Mouse (Mus musculus) midbrain, embryonic 14.5 days (tissue): ENCODE measurements at regions not wholly inside any gene's neighbourhood (a gene's known extent, or its start where the extent isn't known, plus 50 kb on each side); places are given as distances from the start of the nearest gene placed in this dataset.

Experiments
- ATAC-seq: fragments of 200-750 bp; cut with Nextera tagmentation; 2 replicates; pipeline ENCODE4 v1.8.0; 2017; ENCODE audit warnings: moderate number of reproducible peaks, moderate library complexity; ENCODE audit not compliant: low FRiP score, low TSS enrichment
- DNase-seq: peaks from one replicate; pipeline ENCODE4 v3.0.0-alpha.2; 2015
- H3K27ac ChIP-seq: fragments of 300-500 bp; sonication (generic); replicated peaks from 2 replicates; pipeline ENCODE4 v1.5.1; 2014; ENCODE audit warnings: mild to moderate bottlenecking, low read depth, low read length, moderate library complexity
- H3K27me3 ChIP-seq: fragments of 300-500 bp; sonication (generic); 2 replicates; pipeline ENCODE4 v1.6.1; 2014; ENCODE audit warnings: low read length, control low read depth, mixed read lengths; ENCODE audit not compliant: control insufficient read depth, insufficient read depth
- H3K36me3 ChIP-seq: fragments of 300-500 bp; sonication (generic); 2 replicates; pipeline ENCODE4 v1.6.1; 2014; ENCODE audit warnings: low read length, control low read depth; ENCODE audit not compliant: control insufficient read depth, insufficient read depth
- H3K4me1 ChIP-seq: fragments of 300-500 bp; sonication (generic); 2 replicates; pipeline ENCODE4 v1.6.1; 2014; ENCODE audit warnings: mild to moderate bottlenecking, antibody characterized with exemption, low read length, control low read depth; ENCODE audit not compliant: control insufficient read depth, insufficient read depth
- H3K4me2 ChIP-seq: fragments of 300-500 bp; sonication (generic); 2 replicates; pipeline ENCODE4 v1.6.1; 2014; ENCODE audit warnings: mild to moderate bottlenecking, low read length, moderate library complexity
- H3K4me3 ChIP-seq: fragments of 300-500 bp; sonication (generic); replicated peaks from 2 replicates; pipeline ENCODE4 v1.5.1; 2014; ENCODE audit warnings: low read depth, low read length
- H3K9ac ChIP-seq: fragments of 300-500 bp; sonication (generic); replicated peaks from 2 replicates; pipeline ENCODE4 v1.6.1; 2014; ENCODE audit warnings: mild to moderate bottlenecking, low read length, moderate library complexity
- H3K9me3 ChIP-seq: fragments of 300-500 bp; sonication (generic); 2 replicates; pipeline ENCODE4 v1.6.1; 2016; ENCODE audit warnings: low read length, control low read depth, mixed read lengths; ENCODE audit not compliant: control insufficient read depth
- WGBS: fragments of 180-500 bp; shearing (Covaris S2); extraction: QIAGEN DNeasy Blood & Tissue Kit; methylation state at CpG from one replicate; pipeline ENCODE4 v1.1.7; 2014; 5-methylcytosine and 5-hydroxymethylcytosine counted together

DNA sequence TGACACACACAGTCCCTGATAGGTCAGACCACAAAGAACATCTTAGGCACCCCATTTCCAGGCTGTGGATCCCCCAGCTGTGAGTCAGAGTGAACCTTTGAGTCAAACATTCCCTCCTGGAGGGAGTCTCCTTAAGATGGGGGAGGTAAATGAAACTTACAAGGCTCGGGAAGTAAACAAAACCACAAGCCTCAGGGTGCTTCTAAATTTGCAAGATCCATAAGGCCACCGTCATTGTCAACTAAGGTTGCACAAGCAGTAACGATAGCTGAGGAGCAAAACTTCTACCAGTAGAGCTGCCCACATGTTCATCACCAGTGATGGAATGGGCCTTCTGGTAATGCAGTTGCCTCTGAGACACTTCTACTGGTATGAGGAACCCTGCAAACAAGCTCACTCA lies 130.9 kb upstream of the Cdh5 start:
- 89% methylated on average over 3 of the region's 3 CpGs for WGBS

DNA sequence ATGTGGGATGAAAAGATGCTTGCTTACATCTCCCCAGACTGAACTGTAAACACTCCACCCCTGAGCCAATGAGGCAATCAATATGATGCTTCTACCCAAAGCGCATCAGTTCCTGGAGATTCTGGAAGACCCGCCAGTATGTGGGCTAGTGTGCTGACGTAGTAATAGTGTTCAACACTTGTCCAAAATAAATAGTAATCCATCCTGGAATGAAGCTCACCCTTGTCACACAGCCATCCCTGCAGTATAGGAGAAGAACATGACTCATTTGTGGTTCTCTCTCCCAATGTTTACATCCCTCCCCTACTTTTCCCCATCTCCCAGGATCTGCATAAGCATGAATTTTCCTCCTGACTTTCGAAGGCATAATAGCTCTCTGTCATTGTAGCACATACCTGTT lies 130.5 kb upstream of the Cdh5 start:
- Histone ChIP-seq H3K36me3 (no peaks in the 10 kb centered on the region), H3K27ac (no peak overlapping the region), H3K27me3 (no peaks in the 10 kb centered on the region), H3K4me2 (no peak overlapping the region), H3K4me3 (no peak overlapping the region), H3K4me1 (no peaks in the 10 kb centered on the region), H3K9me3 (no peaks in the 10 kb centered on the region), H3K9ac (no peak overlapping the region)
- DNase-seq (no peak), ATAC-seq (no peak)
- WGBS: 95% methylated on average over 4 of the region's 4 CpGs

More for the DNA sequence above, 130.9 kb upstream of the Cdh5 start:
- DNase-seq: no peak
- no peak overlapping the region for H3K9ac ChIP-seq
- no peaks in the 10 kb centered on the region for H3K27me3 ChIP-seq
- no peak for ATAC-seq
- H3K27ac ChIP-seq: no peak overlapping the region
- no peak overlapping the region for H3K4me3 ChIP-seq
- no peaks in the 10 kb centered on the region for H3K9me3 ChIP-seq
- H3K36me3 ChIP-seq: no peaks in the 10 kb centered on the region
- no peak overlapping the region for H3K4me2 ChIP-seq
- H3K4me1 ChIP-seq: no peaks in the 10 kb centered on the region

DNA sequence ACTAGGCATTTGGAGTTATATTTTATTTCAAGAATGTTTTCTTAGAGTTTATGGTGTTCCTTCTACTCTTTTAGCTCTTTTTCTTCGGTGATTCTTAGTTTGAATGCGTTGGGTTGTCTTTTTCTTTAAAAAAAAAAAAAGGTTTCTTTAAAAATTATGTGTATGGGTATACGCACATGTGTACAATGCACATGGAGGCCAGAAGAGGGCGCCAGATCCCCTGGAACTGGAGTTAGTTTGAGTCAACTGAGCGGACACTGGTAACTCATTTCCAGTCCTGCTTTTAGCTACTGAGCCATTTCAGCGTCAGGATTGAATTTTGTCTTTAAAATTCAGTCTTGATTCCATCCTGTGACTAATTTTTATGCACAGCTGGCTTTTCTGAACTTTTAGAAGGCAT lies 124.9 kb upstream of the Cdh5 start:
- Histone ChIP-seq H3K27me3 (no peaks in the 10 kb centered on the region), H3K4me3 (no peak overlapping the region), H3K36me3 (no peaks in the 10 kb centered on the region), H3K9ac (no peak overlapping the region), H3K9me3 (no peaks in the 10 kb centered on the region), H3K4me1 (no peaks in the 10 kb centered on the region), H3K27ac (no peak overlapping the region), H3K4me2 (no peak overlapping the region)
- no peak for ATAC-seq
- 79% methylated on average over 6 of the region's 6 CpGs for WGBS
- DNase-seq: no peak

DNA sequence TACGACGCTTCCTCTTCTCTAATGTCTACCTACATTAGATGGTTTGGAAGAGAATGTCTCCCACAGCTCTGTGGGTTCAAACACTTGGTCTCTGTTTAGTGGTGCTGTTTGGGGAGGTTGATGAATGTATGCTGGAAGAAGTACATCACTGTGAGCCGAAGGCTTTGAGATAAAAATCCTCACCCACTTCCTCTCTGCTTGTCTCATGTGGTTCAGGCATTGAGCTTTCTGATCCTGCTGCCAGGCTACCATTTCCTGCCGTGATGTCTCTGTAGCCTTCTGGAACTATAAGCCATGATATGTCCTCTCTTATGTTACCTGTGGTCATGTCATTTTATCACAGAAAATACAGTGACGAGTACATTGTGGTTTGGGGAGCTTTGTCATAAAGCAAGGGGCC lies 122.5 kb upstream of the Cdh5 start:
- H3K4me3 ChIP-seq: no peak overlapping the region
- H3K27me3 ChIP-seq: no peaks in the 10 kb centered on the region
- no peak for ATAC-seq
- H3K4me1 ChIP-seq: no peaks in the 10 kb centered on the region
- DNase-seq: no peak
- H3K27ac ChIP-seq: no peak overlapping the region
- no peak overlapping the region for H3K4me2 ChIP-seq
- 89% methylated on average over 5 of the region's 5 CpGs for WGBS
- no peak overlapping the region for H3K9ac ChIP-seq
- H3K36me3 ChIP-seq: no peaks in the 10 kb centered on the region
- H3K9me3 ChIP-seq: no peaks in the 10 kb centered on the region

DNA sequence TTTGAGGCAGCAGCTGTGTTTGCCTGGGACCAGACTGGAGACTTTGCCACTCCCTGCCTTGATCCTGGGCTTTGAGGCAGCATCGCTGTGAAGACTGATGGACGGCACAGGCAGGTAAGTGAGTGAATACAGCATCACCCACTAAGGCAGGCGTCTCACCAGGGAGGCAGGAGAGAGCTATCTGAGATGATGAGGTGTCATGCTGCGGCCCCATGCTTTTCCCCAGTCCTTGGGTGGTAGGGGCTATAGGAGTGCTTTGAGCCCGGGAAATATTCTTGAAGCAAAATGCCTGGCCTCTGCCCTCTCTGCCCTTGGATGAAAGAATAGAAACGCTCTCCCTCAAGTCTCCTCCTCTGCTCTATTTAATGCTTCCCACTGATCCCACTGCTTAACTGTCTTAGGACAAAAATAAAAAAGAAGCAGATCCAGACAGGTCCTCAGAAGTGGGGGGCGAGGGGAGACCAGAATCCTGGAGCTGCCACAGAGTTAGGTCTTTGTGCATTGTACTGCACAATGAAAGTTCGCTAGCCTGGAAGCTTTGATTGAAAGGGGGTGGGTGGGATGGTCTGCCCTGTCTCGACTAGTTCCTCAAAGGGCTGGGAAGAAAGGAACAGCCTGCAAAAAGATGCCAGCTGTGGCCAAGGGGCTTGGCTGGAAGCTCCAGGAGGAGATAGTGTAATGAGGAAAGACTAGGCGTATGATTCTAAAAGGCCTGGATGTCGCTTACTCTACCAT lies 117.4 kb upstream of the Cdh5 start:
- no peaks in the 10 kb centered on the region for H3K9me3 ChIP-seq
- no peaks in the 10 kb centered on the region for H3K4me1 ChIP-seq
- no peak overlapping the region for H3K9ac ChIP-seq
- DNase-seq (peak; percentile 11), ATAC-seq (no peak)
- 38% methylated on average over 11 of the region's 11 CpGs for WGBS
- no peaks in the 10 kb centered on the region for H3K27me3 ChIP-seq
- H3K27ac ChIP-seq: no peak overlapping the region
- H3K36me3 ChIP-seq: no peaks in the 10 kb centered on the region
- H3K4me3 ChIP-seq: no peak overlapping the region
- no peak overlapping the region for H3K4me2 ChIP-seq

DNA sequence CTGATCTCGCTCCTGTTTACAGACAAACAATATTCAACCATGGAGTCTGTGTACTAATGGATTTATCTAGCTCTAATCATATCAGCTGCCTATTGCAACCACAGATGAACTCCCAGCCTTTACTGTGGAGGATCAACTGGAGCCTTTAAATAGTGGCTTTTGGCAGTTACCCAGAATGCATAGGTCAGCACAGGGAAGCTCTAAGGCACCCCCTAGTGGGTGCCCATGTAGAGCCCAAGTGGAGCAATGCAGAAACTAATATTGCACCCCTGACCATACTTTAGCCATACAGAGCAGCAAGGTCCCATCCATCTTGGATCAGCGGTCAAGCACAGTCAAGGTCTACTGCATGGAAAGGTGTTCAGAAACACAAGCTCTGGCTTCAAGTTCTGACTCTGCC lies 115.8 kb upstream of the Cdh5 start:
- no peaks in the 10 kb centered on the region for H3K9me3 ChIP-seq
- ATAC-seq: no peak
- H3K27me3 ChIP-seq: no peaks in the 10 kb centered on the region
- H3K36me3 ChIP-seq: no peaks in the 10 kb centered on the region
- no peak overlapping the region for H3K4me2 ChIP-seq
- H3K27ac ChIP-seq: no peak overlapping the region
- 90% methylated on average over 2 of the region's 2 CpGs for WGBS
- DNase-seq: no peak
- no peak overlapping the region for H3K9ac ChIP-seq
- H3K4me1 ChIP-seq: no peaks in the 10 kb centered on the region
- H3K4me3 ChIP-seq: no peak overlapping the region

DNA sequence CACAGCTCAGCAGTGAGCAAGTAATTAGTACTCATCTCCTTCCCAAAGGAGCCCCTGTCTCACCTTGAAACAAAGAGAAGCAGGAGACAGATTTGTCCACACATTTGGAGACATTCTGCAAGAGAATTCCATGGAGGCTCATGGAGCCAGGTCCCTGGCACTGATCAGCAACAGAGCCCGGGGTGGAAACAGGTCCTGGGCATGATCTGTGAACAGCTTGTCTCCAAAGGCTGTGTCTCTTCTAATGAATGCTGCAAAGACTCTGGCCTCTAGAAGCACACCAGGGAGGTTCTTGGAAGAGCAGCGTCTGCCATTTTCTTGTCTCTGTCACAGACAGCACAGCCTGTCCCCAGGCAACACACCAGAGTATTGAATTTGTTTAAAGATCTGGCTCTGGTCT lies 107.5 kb upstream of the Cdh5 start:
- no peak overlapping the region for H3K4me3 ChIP-seq
- no peaks in the 10 kb centered on the region for H3K9me3 ChIP-seq
- H3K27me3 ChIP-seq: no peaks in the 10 kb centered on the region
- H3K27ac ChIP-seq: no peak overlapping the region
- H3K4me1 ChIP-seq: no peaks in the 10 kb centered on the region
- ATAC-seq: no peak
- H3K4me2 ChIP-seq: no peak overlapping the region
- no peaks in the 10 kb centered on the region for H3K36me3 ChIP-seq
- 86% methylated on average over 2 of the region's 2 CpGs for WGBS
- DNase-seq: no peak
- H3K9ac ChIP-seq: no peak overlapping the region

DNA sequence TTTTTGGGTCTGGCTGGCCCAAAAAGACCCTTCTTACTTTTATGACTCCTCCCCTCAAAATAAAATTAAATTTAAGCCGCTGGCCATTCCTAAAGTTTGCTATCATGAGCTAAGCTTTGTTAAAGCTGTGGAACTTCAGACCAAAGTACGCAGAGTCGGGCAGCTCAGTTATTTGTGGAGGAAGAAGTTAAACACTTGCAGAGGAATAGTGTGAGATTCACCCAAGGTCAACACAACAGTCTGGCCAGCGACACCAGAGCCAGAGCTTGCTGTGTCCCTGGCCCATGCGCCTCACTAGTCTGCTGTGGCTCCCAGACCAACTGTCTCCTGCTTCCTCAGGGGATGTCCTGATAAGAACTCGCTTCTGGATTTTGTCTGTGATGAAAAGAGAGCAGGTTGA lies 103.3 kb upstream of the Cdh5 start:
- no peak overlapping the region for H3K27ac ChIP-seq
- ATAC-seq: no peak
- WGBS: 85% methylated on average over 6 of the region's 6 CpGs
- H3K4me3 ChIP-seq: no peak overlapping the region
- no peaks in the 10 kb centered on the region for H3K4me1 ChIP-seq
- no peaks in the 10 kb centered on the region for H3K27me3 ChIP-seq
- no peak for DNase-seq
- no peaks in the 10 kb centered on the region for H3K9me3 ChIP-seq
- no peak overlapping the region for H3K9ac ChIP-seq
- H3K4me2 ChIP-seq: no peak overlapping the region
- no peaks in the 10 kb centered on the region for H3K36me3 ChIP-seq

DNA sequence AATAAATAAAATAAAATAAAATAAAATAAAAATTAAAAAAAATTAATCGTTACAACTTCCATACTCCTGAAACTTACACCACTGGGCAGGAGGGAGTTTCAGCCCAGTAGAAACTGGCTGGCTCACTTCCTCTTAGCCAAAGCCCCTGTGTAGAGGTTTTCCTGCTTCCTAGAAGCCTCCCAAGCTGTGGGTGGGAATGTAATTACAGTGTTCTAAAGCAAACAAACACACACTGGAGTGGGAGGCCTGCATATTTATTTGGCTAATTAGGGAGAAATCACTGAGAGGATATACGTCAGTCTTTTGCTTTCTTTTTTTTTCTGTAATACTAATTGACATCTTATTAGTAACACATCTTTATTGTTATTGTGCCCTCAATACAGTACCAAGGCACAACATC lies 94.2 kb upstream of the Cdh5 start:
- Histone ChIP-seq H3K27ac (no peak overlapping the region), H3K4me3 (no peak overlapping the region), H3K9ac (no peak overlapping the region), H3K27me3 (no peaks in the 10 kb centered on the region), H3K4me1 (no peaks in the 10 kb centered on the region), H3K36me3 (no peaks in the 10 kb centered on the region), H3K9me3 (no peaks in the 10 kb centered on the region), H3K4me2 (no peak overlapping the region)
- ATAC-seq (no peak), DNase-seq (no peak)
- 72% methylated on average over 2 of the region's 2 CpGs for WGBS
